Mouse (Mus musculus): ENCODE measurements around the gene Gnl2. TPM values are rescaled to one million over a fixed set of nuclear protein-coding genes. Genes with fewer than 3 reads are reported as not detected.

The Gnl2 gene
- polyA plus RNA-seq, 1 experiment from 2014 or later: 76.1 TPM

GRCm38 (mm10) chr4:125063829-125064228 lies 47.4 kb downstream of the Gnl2 start:
- Histone ChIP-seq H3K4me2 (no peak overlapping the region), H3K36me3 (peaks cover 2% of the 10 kb centered on the region; the same call in 1 of the 2 replicates), H3K9me3 (no peaks in the 10 kb centered on the region), H3K27ac (no peak overlapping the region), H3K27me3 (replicated peaks) (no peaks in the 10 kb centered on the region), H3K9ac (no peak overlapping the region), H3K4me3 (replicated peaks) (no peak overlapping the region), H3K4me1 (peaks cover 15% of the 10 kb centered on the region)
- 68% methylated on average over 8 of the region's 8 CpGs for WGBS
- no peak for ATAC-seq (ENCODE audit: insufficient read depth, low FRiP score, low read depth)

- H3K27me3 ChIP-seq (replicated peaks): no peaks in the 10 kb centered on the region
- WGBS: 3% methylated on average over 26 of the region's 26 CpGs
- peak within 1 kb of the TSS; percentile 72 for H3K27ac ChIP-seq
Observed at GRCm38 (mm10) chr4:125065517-125066307, 49.3 kb downstream of the Gnl2 start, which contains the start of gene Dnali1. Gene Dnali1, minus strand, starts transcription at chr4:125065703.

GRCm38 (mm10) chr4:125066490-125067370 lies 50.3 kb downstream of the Gnl2 start, which contains the start of gene Snip1:
Gene Snip1, plus strand, starts transcription at chr4:125066672.
- Histone ChIP-seq H3K9me3 (no peaks in the 10 kb centered on the region), H3K4me1 (peaks cover 14% of the 10 kb centered on the region), H3K9ac (peak within 1 kb of the TSS; percentile 96), H3K4me3 (replicated peaks) (peak within 1 kb of the TSS; percentile 85), H3K4me2 (peak within 1 kb of the TSS; percentile 91), H3K27me3 (replicated peaks) (no peaks in the 10 kb centered on the region), H3K27ac (peak within 1 kb of the TSS; percentile 72), H3K36me3 (peaks cover 21% of the 10 kb centered on the region)
- peak; percentile 93 for ATAC-seq (ENCODE audit: insufficient read depth, low FRiP score, low read depth)
- WGBS: under 1% methylated on average over 78 of the region's 78 CpGs

More at GRCm38 (mm10) chr4:125065517-125066307, 49.3 kb downstream of the Gnl2 start, which contains the start of gene Dnali1:
- Histone ChIP-seq H3K36me3 (peaks cover 12% of the 10 kb centered on the region), H3K4me2 (peak within 1 kb of the TSS; percentile 91), H3K9ac (peak within 1 kb of the TSS; percentile 96; the same call in 1 of the 2 replicates), H3K9me3 (no peaks in the 10 kb centered on the region), H3K4me1 (peaks cover 14% of the 10 kb centered on the region), H3K4me3 (replicated peaks) (peak within 1 kb of the TSS; percentile 85)
- 0 out of 2 replicates have a peak, but pooled peaks have one; percentile 37 for ATAC-seq (ENCODE audit: insufficient read depth, low FRiP score, low read depth)

- WGBS: 84% methylated on average over 2 of the region's 2 CpGs
- Histone ChIP-seq H3K4me3 (replicated peaks) (no peak overlapping the region), H3K4me1 (no peaks in the 10 kb centered on the region), H3K9me3 (no peaks in the 10 kb centered on the region), H3K4me2 (no peak overlapping the region), H3K36me3 (peaks cover 34% of the 10 kb centered on the region), H3K27me3 (replicated peaks) (no peaks in the 10 kb centered on the region), H3K9ac (no peak overlapping the region), H3K27ac (no peak overlapping the region)
- ATAC-seq (ENCODE audit: insufficient read depth, low FRiP score, low read depth): 0 out of 2 replicates have a peak, but pooled peaks have one; percentile 10
Observed at GRCm38 (mm10) chr4:125077700-125078099, 61.3 kb downstream of the Gnl2 start.

GRCm38 (mm10) chr4:125078698-125079097 lies 62.3 kb downstream of the Gnl2 start:
- Histone ChIP-seq H3K27me3 (replicated peaks) (no peaks in the 10 kb centered on the region), H3K9me3 (no peaks in the 10 kb centered on the region), H3K4me3 (replicated peaks) (no peak overlapping the region), H3K36me3 (peaks cover 26% of the 10 kb centered on the region), H3K4me2 (no peak overlapping the region), H3K9ac (no peak overlapping the region), H3K4me1 (no peaks in the 10 kb centered on the region), H3K27ac (no peak overlapping the region)
- ATAC-seq (ENCODE audit: insufficient read depth, low FRiP score, low read depth): no peak
- 92% methylated on average over 2 of the region's 2 CpGs for WGBS

GRCm38 (mm10) chr4:125084403-125085345 lies 68.3 kb downstream of the Gnl2 start, which contains the start of gene Meaf6:
Gene Meaf6, plus strand, starts transcription at chr4:125085134.
- Histone ChIP-seq H3K9me3 (no peaks in the 10 kb centered on the region), H3K9ac (peak within 1 kb of the TSS; percentile 91), H3K4me1 (peaks cover 14% of the 10 kb centered on the region), H3K4me3 (replicated peaks) (peak within 1 kb of the TSS; percentile 82), H3K36me3 (peaks cover 18% of the 10 kb centered on the region), H3K27me3 (replicated peaks) (no peaks in the 10 kb centered on the region), H3K4me2 (peak within 1 kb of the TSS; percentile 87), H3K27ac (peak within 1 kb of the TSS; percentile 99)
- peak; percentile 90 for ATAC-seq (ENCODE audit: insufficient read depth, low FRiP score, low read depth)
- 1% methylated on average over 63 of the region's 63 CpGs for WGBS

- Histone ChIP-seq H3K36me3 (peaks cover 26% of the 10 kb centered on the region), H3K27me3 (replicated peaks) (no peaks in the 10 kb centered on the region), H3K27ac (peak overlapping the region; percentile 99), H3K9ac (peak overlapping the region; percentile 91), H3K4me3 (replicated peaks) (peak overlapping the region; percentile 82), H3K4me1 (peaks cover 14% of the 10 kb centered on the region), H3K9me3 (no peaks in the 10 kb centered on the region), H3K4me2 (peak overlapping the region; percentile 87)
- under 1% methylated on average over 42 of the region's 45 CpGs for WGBS
- ATAC-seq (ENCODE audit: insufficient read depth, low FRiP score, low read depth): peak; percentile 94
Observed at GRCm38 (mm10) chr4:125085346-125085841, 69.0 kb downstream of the Gnl2 start.

GRCm38 (mm10) chr4:125093031-125093430 lies 76.6 kb downstream of the Gnl2 start:
- H3K4me2 ChIP-seq: no peak overlapping the region
- no peak overlapping the region for H3K4me3 ChIP-seq (replicated peaks)
- H3K36me3 ChIP-seq: peaks cover 28% of the 10 kb centered on the region
- no peak for ATAC-seq (ENCODE audit: insufficient read depth, low FRiP score, low read depth)
- no peaks in the 10 kb centered on the region for H3K4me1 ChIP-seq
- no peaks in the 10 kb centered on the region for H3K9me3 ChIP-seq
- 83% methylated on average over 5 of the region's 5 CpGs for WGBS
- H3K9ac ChIP-seq: no peak overlapping the region
- no peaks in the 10 kb centered on the region for H3K27me3 ChIP-seq (replicated peaks)
- no peak overlapping the region for H3K27ac ChIP-seq

- Histone ChIP-seq H3K36me3 (peaks cover 7% of the 10 kb centered on the region), H3K4me3 (replicated peaks) (no peak overlapping the region), H3K4me2 (no peak overlapping the region), H3K4me1 (no peaks in the 10 kb centered on the region), H3K9me3 (no peaks in the 10 kb centered on the region), H3K27ac (no peak overlapping the region), H3K9ac (no peak overlapping the region), H3K27me3 (replicated peaks) (no peaks in the 10 kb centered on the region)
- WGBS: 68% methylated on average over 5 of the region's 5 CpGs
- ATAC-seq (ENCODE audit: insufficient read depth, low FRiP score, low read depth): no peak
Observed at GRCm38 (mm10) chr4:125096066-125096465, 79.7 kb downstream of the Gnl2 start.

GRCm38 (mm10) chr4:125097412-125097811 lies 81.0 kb downstream of the Gnl2 start:
- no peak for ATAC-seq (ENCODE audit: insufficient read depth, low FRiP score, low read depth)
- no peaks in the 10 kb centered on the region for H3K9me3 ChIP-seq
- no peaks in the 10 kb centered on the region for H3K27me3 ChIP-seq (replicated peaks)
- no peaks in the 10 kb centered on the region for H3K4me1 ChIP-seq
- no peak overlapping the region for H3K4me3 ChIP-seq (replicated peaks)
- peaks cover under 1% of the 10 kb centered on the region; the same call in 1 of the 2 replicates for H3K36me3 ChIP-seq
- H3K9ac ChIP-seq: no peak overlapping the region
- 75% methylated on average over 4 of the region's 4 CpGs for WGBS
- H3K4me2 ChIP-seq: no peak overlapping the region
- no peak overlapping the region for H3K27ac ChIP-seq

GRCm38 (mm10) chr4:125099458-125099857 lies 83.1 kb downstream of the Gnl2 start:
- WGBS: 5% methylated on average over 8 of the region's 8 CpGs
- no peak for ATAC-seq (ENCODE audit: insufficient read depth, low FRiP score, low read depth)
- H3K4me2 ChIP-seq: no peak overlapping the region
- H3K4me1 ChIP-seq: no peaks in the 10 kb centered on the region
- no peaks in the 10 kb centered on the region for H3K27me3 ChIP-seq (replicated peaks)
- H3K9me3 ChIP-seq: no peaks in the 10 kb centered on the region
- H3K36me3 ChIP-seq: peaks cover 15% of the 10 kb centered on the region
- H3K9ac ChIP-seq: no peak overlapping the region
- H3K27ac ChIP-seq: no peak overlapping the region
- H3K4me3 ChIP-seq (replicated peaks): no peak overlapping the region
